Mouse (Mus musculus) stomach, embryonic 16.5 days (tissue): Measurements from ENCODE around the gene Mgat3. TPM values are rescaled to one million over a fixed set of nuclear protein-coding genes. Genes with fewer than 3 reads are reported as not detected.

Experiments used
- ATAC-seq: fragments of 200-750 bp; cut with Nextera tagmentation; 2 replicates; pipeline ENCODE4 v1.8.0; 2017; ENCODE audit warnings: moderate number of reproducible peaks, moderate TSS enrichment; ENCODE audit not compliant: insufficient read depth, low FRiP score
- H3K27ac ChIP-seq: fragments of 300-500 bp; sonication (generic); 2 replicates; pipeline ENCODE4 v1.5.1; 2014; ENCODE audit warnings: low read length
- H3K27me3 ChIP-seq: fragments of 300-500 bp; sonication (generic); 2 replicates; pipeline ENCODE4 v1.6.1; 2014; ENCODE audit warnings: low read length, control low read depth, mixed read lengths; ENCODE audit not compliant: control insufficient read depth, insufficient read depth
- H3K36me3 ChIP-seq: fragments of 300-500 bp; sonication (generic); 2 replicates; pipeline ENCODE4 v1.6.1; 2014; ENCODE audit warnings: low read length; ENCODE audit not compliant: control insufficient read depth, insufficient read depth
- H3K4me1 ChIP-seq: fragments of 300-500 bp; sonication (generic); 2 replicates; pipeline ENCODE4 v1.6.1; 2014; ENCODE audit warnings: low read length, control low read depth, mixed read lengths; ENCODE audit not compliant: control insufficient read depth, insufficient read depth
- H3K4me2 ChIP-seq: fragments of 300-500 bp; sonication (generic); 2 replicates; pipeline ENCODE4 v1.6.1; 2014; ENCODE audit warnings: low read depth, low read length, mixed read lengths
- H3K4me3 ChIP-seq: fragments of 300-500 bp; sonication (generic); replicated peaks from 2 replicates; pipeline ENCODE4 v1.5.1; 2014; ENCODE audit warnings: mild to moderate bottlenecking, low read length
- H3K9ac ChIP-seq: fragments of 300-500 bp; sonication (generic); 2 replicates; pipeline ENCODE4 v1.6.1; 2014; ENCODE audit warnings: low read length
- H3K9me3 ChIP-seq: fragments of 300-500 bp; sonication (generic); replicated peaks from 2 replicates; pipeline ENCODE4 v1.6.1; 2016; ENCODE audit warnings: low read length, control low read depth; ENCODE audit not compliant: control insufficient read depth
- WGBS: fragments of 180-500 bp; shearing (Covaris S2); extraction: QIAGEN DNeasy Blood & Tissue Kit; methylation state at CpG from one replicate; pipeline ENCODE4 v1.1.7; 2014; 5-methylcytosine and 5-hydroxymethylcytosine counted together
- polyA plus RNA-seq: library from polyadenylated mRNA; unstranded; fragments of >200 nt; fragmentation: Nextera tagmentation; extraction: Ambion mirVana; gene quantifications from 2 replicates; pipeline ENCODE4 v1.2.1, GENCODE M21; 2015

Gene Mgat3
- polyA plus RNA-seq, 1 experiment from 2014 or later = 8.7 TPM

DNA sequence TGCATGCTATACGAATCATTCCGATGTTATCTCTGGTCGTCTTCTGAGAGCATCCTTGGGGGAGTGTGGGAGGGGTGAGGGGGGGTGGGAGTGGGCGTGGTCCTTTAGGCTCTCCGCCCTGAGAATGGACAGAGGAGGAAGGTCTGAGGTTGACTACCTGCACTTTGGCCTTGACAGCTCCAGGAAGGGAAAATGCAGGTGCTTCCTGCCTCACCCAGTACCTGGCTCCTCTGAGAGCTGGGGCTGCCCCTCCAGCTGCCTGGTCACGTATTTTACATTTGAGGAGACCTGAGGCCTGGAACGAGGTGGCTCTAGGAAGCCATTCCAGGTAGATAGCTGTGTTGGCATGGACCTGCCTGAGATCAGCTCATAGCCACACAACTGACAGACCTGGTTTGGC, 19.3 kb downstream of the Mgat3 start:
- ATAC-seq = no peak
- Histone ChIP-seq H3K9ac (0 out of 2 replicates have a peak overlapping the region, but pooled peaks have one; percentile 25), H3K4me2 (no peak overlapping the region), H3K27me3 (no peaks in the 10 kb centered on the region), H3K36me3 (peaks cover 3% of the 10 kb centered on the region; the same call in 1 of the 2 replicates), H3K9me3 (peaks cover 3% of the 10 kb centered on the region; the same call in 1 of the 2 replicates), H3K4me1 (peaks cover 38% of the 10 kb centered on the region), H3K4me3 (0 out of 2 replicates have a peak overlapping the region, but pooled peaks have one; percentile 2), H3K27ac (peak overlapping the region; percentile 68)
- WGBS = 64% methylated on average over 7 of the region's 7 CpGs

GRCm38 (mm10) chr15:80199556-80199955, 26.0 kb downstream of the Mgat3 start:
- ATAC-seq = no peak
- Histone ChIP-seq H3K9me3 (peaks cover 3% of the 10 kb centered on the region; the same call in 1 of the 2 replicates), H3K4me3 (no peak overlapping the region), H3K4me1 (no peaks in the 10 kb centered on the region), H3K27me3 (no peaks in the 10 kb centered on the region), H3K4me2 (no peak overlapping the region), H3K27ac (no peak overlapping the region), H3K36me3 (peaks cover 5% of the 10 kb centered on the region; the same call in 1 of the 2 replicates), H3K9ac (no peak overlapping the region)
- WGBS = 70% methylated on average over 2 of the region's 2 CpGs

GRCm38 (mm10) chr15:80202111-80202775, 28.7 kb downstream of the Mgat3 start:
- no peak for ATAC-seq
- H3K4me3 ChIP-seq = no peak overlapping the region

GRCm38 (mm10) chr15:80203406-80203805, 29.9 kb downstream of the Mgat3 start:
- no peak overlapping the region for H3K4me2 ChIP-seq
- no peak overlapping the region for H3K9ac ChIP-seq
- 17% methylated on average over 4 of the region's 4 CpGs for WGBS
- H3K36me3 ChIP-seq = no peaks in the 10 kb centered on the region
- no peaks in the 10 kb centered on the region for H3K4me1 ChIP-seq
- no peak overlapping the region for H3K4me3 ChIP-seq
- H3K27me3 ChIP-seq = no peaks in the 10 kb centered on the region
- H3K27ac ChIP-seq = no peak overlapping the region
- H3K9me3 ChIP-seq = no peaks in the 10 kb centered on the region
- peak; percentile 29; the same call in 1 of the 2 replicates for ATAC-seq

More at GRCm38 (mm10) chr15:80202111-80202775, 28.7 kb downstream of the Mgat3 start:
- Histone ChIP-seq H3K27me3 (no peaks in the 10 kb centered on the region), H3K4me2 (no peak overlapping the region), H3K9ac (no peak overlapping the region), H3K27ac (no peak overlapping the region), H3K9me3 (no peaks in the 10 kb centered on the region; the same call in 1 of the 2 replicates), H3K36me3 (peaks cover 5% of the 10 kb centered on the region; the same call in 1 of the 2 replicates), H3K4me1 (no peaks in the 10 kb centered on the region)
- 76% methylated on average over 6 of the region's 6 CpGs for WGBS

DNA sequence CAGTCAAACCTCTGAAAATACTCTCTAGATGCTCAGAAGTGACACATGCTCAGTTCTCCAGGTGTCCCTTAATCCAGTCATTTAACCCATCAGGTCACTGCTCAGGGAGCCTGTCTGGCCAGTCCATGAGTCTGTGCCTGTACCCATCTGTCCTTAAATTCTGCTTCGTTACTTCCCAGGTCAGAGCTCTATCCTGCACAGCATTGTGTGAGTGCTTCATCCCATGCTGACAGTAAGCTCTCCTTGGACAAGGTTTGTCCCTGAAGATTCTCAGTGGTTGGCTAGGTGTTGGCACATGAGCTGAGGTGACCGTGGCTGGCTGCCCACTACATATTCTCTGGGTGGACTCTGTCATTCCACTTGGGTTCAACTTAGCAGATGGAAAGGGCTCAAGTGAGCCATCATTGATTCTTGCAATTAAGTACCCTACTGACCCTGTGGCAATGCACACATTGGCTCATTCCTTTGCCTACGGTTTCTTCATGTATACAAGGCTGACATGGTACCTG, 32.6 kb downstream of the Mgat3 start:
- Histone ChIP-seq H3K9ac (no peak overlapping the region), H3K4me1 (no peaks in the 10 kb centered on the region), H3K9me3 (no peaks in the 10 kb centered on the region), H3K4me2 (no peak overlapping the region), H3K36me3 (no peaks in the 10 kb centered on the region), H3K27ac (no peak overlapping the region), H3K27me3 (no peaks in the 10 kb centered on the region), H3K4me3 (no peak overlapping the region)
- no peak for ATAC-seq
- 90% methylated on average over 3 of the region's 3 CpGs for WGBS

DNA sequence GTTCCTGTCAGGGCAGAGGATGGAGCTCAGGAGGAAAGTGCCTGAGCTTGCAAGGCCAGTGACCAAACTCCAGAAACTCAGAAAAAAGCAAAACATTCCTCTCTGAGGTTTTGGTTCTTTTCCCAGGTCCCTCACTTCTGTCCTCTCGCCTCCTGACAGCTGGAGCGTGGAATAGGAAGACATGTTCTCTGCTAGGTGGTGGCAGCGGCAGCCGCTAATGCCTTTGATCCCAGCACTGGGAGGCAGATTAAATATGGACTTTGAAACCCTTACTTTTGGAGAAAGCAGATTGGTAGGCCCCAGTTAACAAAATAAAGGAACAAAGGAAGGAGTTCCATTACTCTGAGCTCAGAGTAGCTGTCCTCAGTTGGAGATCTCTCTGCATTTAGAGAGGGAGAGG, 34.9 kb downstream of the Mgat3 start:
- no peaks in the 10 kb centered on the region; the same call in 1 of the 2 replicates for H3K36me3 ChIP-seq
- no peak for ATAC-seq
- no peaks in the 10 kb centered on the region for H3K9me3 ChIP-seq
- H3K27me3 ChIP-seq = no peaks in the 10 kb centered on the region
- H3K9ac ChIP-seq = no peak overlapping the region
- peak overlapping the region; percentile 48; the same call in 1 of the 2 replicates for H3K27ac ChIP-seq
- no peaks in the 10 kb centered on the region for H3K4me1 ChIP-seq
- WGBS = 31% methylated on average over 4 of the region's 4 CpGs
- 0 out of 2 replicates have a peak overlapping the region, but pooled peaks have one; percentile 3 for H3K4me2 ChIP-seq
- no peak overlapping the region for H3K4me3 ChIP-seq

- no peaks in the 10 kb centered on the region; the same call in 1 of the 2 replicates for H3K36me3 ChIP-seq
- no peak overlapping the region for H3K9ac ChIP-seq
- no peaks in the 10 kb centered on the region for H3K27me3 ChIP-seq
- no peaks in the 10 kb centered on the region for H3K4me1 ChIP-seq
- ATAC-seq = no peak
- H3K4me3 ChIP-seq = no peak overlapping the region
- no peak overlapping the region for H3K27ac ChIP-seq
- H3K4me2 ChIP-seq = no peak overlapping the region
- H3K9me3 ChIP-seq = no peaks in the 10 kb centered on the region
These were observed 40.2 kb downstream of the Mgat3 start for GRCm38 (mm10) chr15:80213688-80214087.

DNA sequence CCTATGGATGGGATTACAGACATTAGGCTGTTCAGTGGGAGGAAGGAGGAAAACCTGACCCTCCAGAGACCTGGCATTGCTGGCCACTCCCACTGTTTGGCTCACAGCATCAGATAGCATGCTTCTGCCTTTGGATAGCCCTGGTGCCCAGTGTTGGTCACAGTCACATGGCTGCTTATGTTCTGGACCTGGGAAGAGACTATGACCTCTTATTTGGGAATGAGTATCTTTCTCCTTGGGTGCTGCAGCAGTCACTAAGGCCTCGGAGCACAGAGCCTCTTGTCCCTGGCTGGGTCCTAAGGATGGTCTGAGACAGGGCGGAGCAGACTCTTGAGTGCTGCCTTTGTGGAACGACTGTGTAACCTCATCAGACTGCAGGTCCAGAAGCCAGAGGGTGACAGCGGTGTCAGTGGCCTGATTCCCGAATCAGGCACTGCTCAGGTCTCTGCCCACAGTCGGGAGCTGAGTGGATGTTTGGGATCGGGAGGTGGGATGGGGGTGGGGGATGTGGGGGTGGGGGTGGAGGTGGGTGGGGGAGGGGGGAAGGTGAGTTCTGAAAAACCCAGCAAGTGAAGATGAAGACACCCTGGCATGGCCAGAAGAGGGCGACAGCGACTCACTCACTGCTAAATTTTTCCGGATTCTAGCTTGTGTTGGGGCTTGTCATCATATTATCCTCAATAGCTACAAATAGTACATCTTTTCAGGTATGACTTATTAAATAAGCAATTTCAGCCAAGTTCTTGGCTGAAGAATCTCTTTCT, 42.4 kb downstream of the Mgat3 start:
- Histone ChIP-seq H3K4me2 (no peak overlapping the region), H3K27me3 (no peaks in the 10 kb centered on the region), H3K9me3 (no peaks in the 10 kb centered on the region), H3K27ac (no peak overlapping the region), H3K4me3 (no peak overlapping the region), H3K4me1 (peaks cover 8% of the 10 kb centered on the region; the same call in 1 of the 2 replicates), H3K9ac (no peak overlapping the region), H3K36me3 (no peaks in the 10 kb centered on the region; the same call in 1 of the 2 replicates)
- ATAC-seq = no peak
- WGBS = 18% methylated on average over 10 of the region's 10 CpGs

- H3K9ac ChIP-seq = no peak overlapping the region
- no peak for ATAC-seq
- no peaks in the 10 kb centered on the region for H3K27me3 ChIP-seq
- no peaks in the 10 kb centered on the region for H3K9me3 ChIP-seq
- H3K4me3 ChIP-seq = no peak overlapping the region
- no peak overlapping the region for H3K27ac ChIP-seq
- WGBS = 62% methylated on average over 9 of the region's 9 CpGs
- H3K4me1 ChIP-seq = peaks cover 8% of the 10 kb centered on the region; the same call in 1 of the 2 replicates
- no peaks in the 10 kb centered on the region; the same call in 1 of the 2 replicates for H3K36me3 ChIP-seq
- H3K4me2 ChIP-seq = no peak overlapping the region
These were observed 42.9 kb downstream of the Mgat3 start for GRCm38 (mm10) chr15:80216480-80216820.
